Mouse (Mus musculus) forebrain, embryonic 16.5 days (tissue): ENCODE measurements around the gene Zfp607b. TPM values are rescaled to one million over a fixed set of nuclear protein-coding genes. Genes with fewer than 3 reads are reported as not detected.

ENCODE experiments used
- ATAC-seq: fragments of 200-750 bp; cut with Nextera tagmentation; 2 replicates; pipeline ENCODE4 v1.8.0; 2017; ENCODE audit warnings: mild to moderate bottlenecking, moderate library complexity
- H3K27ac ChIP-seq: fragments of 300-500 bp; sonication (generic); 2 replicates; pipeline ENCODE4 v1.5.1; 2014; ENCODE audit warnings: low read length, control low read depth
- H3K27me3 ChIP-seq: fragments of 300-500 bp; sonication (generic); replicated peaks from 2 replicates; pipeline ENCODE4 v1.6.1; 2014; ENCODE audit warnings: low read length; ENCODE audit not compliant: control insufficient read depth, insufficient read depth
- H3K36me3 ChIP-seq: fragments of 300-500 bp; sonication (generic); 2 replicates; pipeline ENCODE4 v1.6.1; 2014; ENCODE audit not compliant: control insufficient read depth, insufficient read depth
- H3K4me1 ChIP-seq: fragments of 300-500 bp; sonication (generic); replicated peaks from 2 replicates; pipeline ENCODE4 v1.6.1; 2014; ENCODE audit warnings: low read length; ENCODE audit not compliant: control insufficient read depth, insufficient read depth
- H3K4me2 ChIP-seq: fragments of 300-500 bp; sonication (generic); 2 replicates; pipeline ENCODE4 v1.6.1; 2014; ENCODE audit warnings: mild to moderate bottlenecking, low read length, control low read depth
- H3K4me3 ChIP-seq: fragments of 300-500 bp; sonication (generic); replicated peaks from 2 replicates; pipeline ENCODE4 v1.5.1; 2014; ENCODE audit warnings: mild to moderate bottlenecking, low read length, control low read depth
- H3K9ac ChIP-seq: fragments of 300-500 bp; sonication (generic); replicated peaks from 2 replicates; pipeline ENCODE4 v1.6.1; 2014; ENCODE audit warnings: low read depth, low read length, control low read depth
- H3K9me3 ChIP-seq: fragments of 300-500 bp; sonication (generic); 2 replicates; pipeline ENCODE4 v1.6.1; 2016; ENCODE audit warnings: low read length; ENCODE audit not compliant: control insufficient read depth
- WGBS: fragments of 180-500 bp; shearing (Covaris S2); extraction: QIAGEN DNeasy Blood & Tissue Kit; methylation state at CpG from one replicate; pipeline ENCODE4 v1.1.7; 2014; 5-methylcytosine and 5-hydroxymethylcytosine counted together
- polyA plus RNA-seq: library from polyadenylated mRNA; unstranded; fragments of >200 nt; fragmentation: Nextera tagmentation; extraction: Ambion mirVana; gene quantifications from 2 replicates; pipeline ENCODE4 v1.2.1, GENCODE M21; 2015

Gene Zfp607b
- polyA plus RNA-seq, 1 experiment from 2014 or later = 14.5 TPM

GRCm38 (mm10) chr7:27696711-27697110 is 7.6 kb downstream of the Zfp607b start:
- H3K4me1 ChIP-seq = no peaks in the 10 kb centered on the region
- no peaks in the 10 kb centered on the region for H3K27me3 ChIP-seq
- peaks cover under 1% of the 10 kb centered on the region; the same call in 1 of the 2 replicates for H3K36me3 ChIP-seq
- H3K9me3 ChIP-seq = no peaks in the 10 kb centered on the region
- ATAC-seq = no peak
- no peak overlapping the region for H3K4me3 ChIP-seq
- no peak overlapping the region for H3K9ac ChIP-seq
- no peak overlapping the region for H3K27ac ChIP-seq
- 23% methylated on average over 3 of the region's 3 CpGs for WGBS
- H3K4me2 ChIP-seq = no peak overlapping the region

GRCm38 (mm10) chr7:27710402-27710801 is 21.3 kb downstream of the Zfp607b start:
- 77% methylated on average over 7 of the region's 7 CpGs for WGBS
- Histone ChIP-seq H3K9me3 (peaks cover 5% of the 10 kb centered on the region), H3K36me3 (no peaks in the 10 kb centered on the region), H3K27me3 (no peaks in the 10 kb centered on the region), H3K27ac (no peak overlapping the region), H3K4me1 (no peaks in the 10 kb centered on the region), H3K4me2 (no peak overlapping the region), H3K9ac (no peak overlapping the region), H3K4me3 (no peak overlapping the region)
- no peak for ATAC-seq

GRCm38 (mm10) chr7:27721951-27722350 is 32.8 kb downstream of the Zfp607b start:
- H3K27me3 ChIP-seq = no peaks in the 10 kb centered on the region
- H3K9ac ChIP-seq = no peak overlapping the region
- no peak overlapping the region for H3K4me3 ChIP-seq
- no peak overlapping the region for H3K27ac ChIP-seq
- H3K36me3 ChIP-seq = no peaks in the 10 kb centered on the region
- no peaks in the 10 kb centered on the region for H3K9me3 ChIP-seq
- no peaks in the 10 kb centered on the region for H3K4me1 ChIP-seq
- no peak overlapping the region for H3K4me2 ChIP-seq
- no peak for ATAC-seq
- 89% methylated on average over 8 of the region's 8 CpGs for WGBS

- Histone ChIP-seq H3K36me3 (no peaks in the 10 kb centered on the region), H3K4me3 (no peak overlapping the region), H3K9ac (peak overlapping the region; percentile 33), H3K4me2 (no peak overlapping the region), H3K9me3 (no peaks in the 10 kb centered on the region), H3K4me1 (no peaks in the 10 kb centered on the region), H3K27ac (peak overlapping the region; percentile 69), H3K27me3 (no peaks in the 10 kb centered on the region)
- peak; percentile 82 for ATAC-seq
- 44% methylated on average over 11 of the region's 12 CpGs for WGBS
These were observed 36.7 kb downstream of the Zfp607b start for GRCm38 (mm10) chr7:27725566-27726538.

- no peak overlapping the region for H3K4me2 ChIP-seq
- no peak overlapping the region for H3K4me3 ChIP-seq
- H3K9me3 ChIP-seq = no peaks in the 10 kb centered on the region
- H3K4me1 ChIP-seq = peaks cover 3% of the 10 kb centered on the region; the same call in 1 of the 2 replicates
- no peaks in the 10 kb centered on the region for H3K27me3 ChIP-seq
- no peaks in the 10 kb centered on the region for H3K36me3 ChIP-seq
- no peak overlapping the region for H3K27ac ChIP-seq
- 58% methylated on average over 2 of the region's 2 CpGs for WGBS
- no peak overlapping the region for H3K9ac ChIP-seq
- ATAC-seq = no peak
These were observed 38.3 kb downstream of the Zfp607b start for GRCm38 (mm10) chr7:27727471-27727870.

GRCm38 (mm10) chr7:27731281-27731883 is 42.2 kb downstream of the Zfp607b start, which contains the start of gene Zfp60:
Gene Zfp60, plus strand, starts transcription at chr7:27731389.
- H3K4me3 ChIP-seq = peak within 1 kb of the TSS; percentile 68
- no peaks in the 10 kb centered on the region for H3K36me3 ChIP-seq
- H3K27me3 ChIP-seq = no peaks in the 10 kb centered on the region
- peak within 1 kb of the TSS; percentile 83 for H3K4me2 ChIP-seq
- WGBS = under 1% methylated on average over 35 of the region's 35 CpGs
- peak within 1 kb of the TSS; percentile 82 for H3K9ac ChIP-seq
- H3K9me3 ChIP-seq = no peaks in the 10 kb centered on the region
- H3K4me1 ChIP-seq = peaks cover 37% of the 10 kb centered on the region
- H3K27ac ChIP-seq = peak within 1 kb of the TSS; percentile 99
- ATAC-seq = peak; percentile 92

GRCm38 (mm10) chr7:27731946-27732345 is 42.8 kb downstream of the Zfp607b start:
- H3K27me3 ChIP-seq = no peaks in the 10 kb centered on the region
- peak overlapping the region; percentile 99 for H3K27ac ChIP-seq
- peak overlapping the region; percentile 68 for H3K4me3 ChIP-seq
- peak; percentile 1 for ATAC-seq
- no peaks in the 10 kb centered on the region for H3K36me3 ChIP-seq
- peaks cover 37% of the 10 kb centered on the region for H3K4me1 ChIP-seq
- H3K9ac ChIP-seq = peak overlapping the region; percentile 82
- peak overlapping the region; percentile 83 for H3K4me2 ChIP-seq
- no peaks in the 10 kb centered on the region for H3K9me3 ChIP-seq
- WGBS = under 1% methylated on average over 12 of the region's 12 CpGs

- Histone ChIP-seq H3K9ac (peak overlapping the region; percentile 82), H3K27ac (peak overlapping the region; percentile 99), H3K4me3 (peak overlapping the region; percentile 68), H3K4me2 (peak overlapping the region; percentile 83), H3K36me3 (no peaks in the 10 kb centered on the region), H3K4me1 (peaks cover 37% of the 10 kb centered on the region), H3K9me3 (no peaks in the 10 kb centered on the region), H3K27me3 (no peaks in the 10 kb centered on the region)
- ATAC-seq = no peak
- WGBS = 44% methylated on average over 6 of the region's 6 CpGs
These were observed 43.4 kb downstream of the Zfp607b start for GRCm38 (mm10) chr7:27732508-27732907.

- H3K9me3 ChIP-seq = no peaks in the 10 kb centered on the region
- 0 out of 2 replicates have a peak, but pooled peaks have one; percentile 29 for ATAC-seq
- no peaks in the 10 kb centered on the region for H3K27me3 ChIP-seq
- peak overlapping the region; percentile 24 for H3K4me2 ChIP-seq
- 10% methylated on average over 5 of the region's 5 CpGs for WGBS
- H3K36me3 ChIP-seq = peaks cover 17% of the 10 kb centered on the region
- peak overlapping the region; percentile 3 for H3K4me3 ChIP-seq
- peak overlapping the region; percentile 55 for H3K27ac ChIP-seq
- H3K4me1 ChIP-seq = peaks cover 37% of the 10 kb centered on the region
- peak overlapping the region; percentile 24; the same call in 1 of the 2 replicates for H3K9ac ChIP-seq
These were observed 46.3 kb downstream of the Zfp607b start for GRCm38 (mm10) chr7:27735457-27735856.
